Mouse (Mus musculus): ENCODE data around the gene Bdkrb1.
A peak's percentile ranks its signal among the peaks of the same experiment; 100 is the strongest.

The Bdkrb1 gene

GRCm38 (mm10) chr12:105598503-105598902 lies 4.4 kb upstream of the Bdkrb1 start:
- no peak for ATAC-seq (ENCODE audit: low TSS enrichment)

GRCm38 (mm10) chr12:105599098-105599497 lies 3.8 kb upstream of the Bdkrb1 start:
- no peak for ATAC-seq (ENCODE audit: low TSS enrichment)

- no peak for ATAC-seq (ENCODE audit: low TSS enrichment)
Measured at GRCm38 (mm10) chr12:105601586-105601985, 1.3 kb upstream of the Bdkrb1 start.

- ATAC-seq (ENCODE audit: low TSS enrichment): no peak
Measured at GRCm38 (mm10) chr12:105603904-105604303, 1.0 kb downstream of the Bdkrb1 start.

- no peak for ATAC-seq (ENCODE audit: low TSS enrichment)
Measured at GRCm38 (mm10) chr12:105605212-105605611, 2.3 kb downstream of the Bdkrb1 start.

- no peak for ATAC-seq (ENCODE audit: low TSS enrichment)
Measured at GRCm38 (mm10) chr12:105606881-105607280, 4.0 kb downstream of the Bdkrb1 start.

- no peak for ATAC-seq (ENCODE audit: low TSS enrichment)
Measured at GRCm38 (mm10) chr12:105611045-105611444, 8.2 kb downstream of the Bdkrb1 start.

- peak; percentile 68 for ATAC-seq (ENCODE audit: low TSS enrichment)
Measured at GRCm38 (mm10) chr12:105611748-105612147, 8.9 kb downstream of the Bdkrb1 start.

- peak; percentile 50; the same call in 1 of the 2 replicates for ATAC-seq (ENCODE audit: low TSS enrichment)
Measured at GRCm38 (mm10) chr12:105613559-105613958, 10.7 kb downstream of the Bdkrb1 start.

GRCm38 (mm10) chr12:105622048-105622447 lies 19.2 kb downstream of the Bdkrb1 start:
- ATAC-seq (ENCODE audit: low TSS enrichment): no peak

- ATAC-seq (ENCODE audit: low TSS enrichment): no peak
Measured at GRCm38 (mm10) chr12:105622981-105623539, 20.2 kb downstream of the Bdkrb1 start.

- ATAC-seq (ENCODE audit: low TSS enrichment): peak; percentile 79; the same call in 1 of the 2 replicates
Measured at GRCm38 (mm10) chr12:105625798-105626197, 22.9 kb downstream of the Bdkrb1 start.

GRCm38 (mm10) chr12:105634374-105635067 lies 31.6 kb downstream of the Bdkrb1 start:
- no peak for ATAC-seq (ENCODE audit: low TSS enrichment)

GRCm38 (mm10) chr12:105636551-105636950 lies 33.7 kb downstream of the Bdkrb1 start:
- no peak for ATAC-seq (ENCODE audit: low TSS enrichment)

GRCm38 (mm10) chr12:105637554-105637953 lies 34.7 kb downstream of the Bdkrb1 start:
- no peak for ATAC-seq (ENCODE audit: low TSS enrichment)

- no peak for ATAC-seq (ENCODE audit: low TSS enrichment)
Measured at GRCm38 (mm10) chr12:105642770-105643321, 40.0 kb downstream of the Bdkrb1 start.
